Mouse (Mus musculus) heart, adult 2 months (tissue): ENCODE data around the gene Tcea2. TPM values are rescaled to one million over a fixed set of nuclear protein-coding genes. Genes with fewer than 3 reads are reported as not detected.
A peak's percentile ranks its signal among the peaks of the same experiment; 100 is the strongest.

Source experiments
- DNase-seq, 2 experiments: peaks; one replicate each; pipeline ENCODE4 v3.0.0; 2021
- H3K27ac ChIP-seq: fragments of 200-600 bp; 2 replicates; pipeline ENCODE4 v1.8.1; 2022
- H3K27me3 ChIP-seq: fragments of 200-500 bp; 2 replicates; pipeline ENCODE4 v1.6.1; 2012; ENCODE audit warnings: mild to moderate bottlenecking, low read length, inconsistent platforms, mixed read lengths; ENCODE audit not compliant: control insufficient read depth, insufficient read depth
- H3K36me3 ChIP-seq: fragments of 200-500 bp; 2 replicates; pipeline ENCODE4 v1.6.1; 2012; ENCODE audit warnings: low read length, inconsistent platforms; ENCODE audit not compliant: control insufficient read depth, insufficient read depth
- H3K4me1 ChIP-seq: fragments of 200-500 bp; 2 replicates; pipeline ENCODE4 v1.6.1; 2011; ENCODE audit warnings: low read length; ENCODE audit not compliant: control insufficient read depth, insufficient read depth
- H3K4me3 ChIP-seq: fragments of 200-600 bp; 2 replicates; pipeline ENCODE4 v1.8.1; 2022
- H3K79me2 ChIP-seq: fragments of 200-500 bp; replicated peaks from 2 replicates; pipeline ENCODE4 v1.6.1; 2012; ENCODE audit warnings: mild to moderate bottlenecking, inconsistent platforms, low read length, moderate library complexity, mixed read lengths; ENCODE audit not compliant: control insufficient read depth, insufficient read depth
- H3K9ac ChIP-seq: fragments of 200-500 bp; 2 replicates; pipeline ENCODE4 v1.6.1; 2012; ENCODE audit warnings: low read depth, mild to moderate bottlenecking, control low read depth, inconsistent platforms, low read length, mixed read lengths
- CTCF ChIP-seq: fragments of 200-600 bp; IDR thresholded peaks from 2 replicates; pipeline ENCODE4 v1.8.1; 2022; ENCODE audit warnings: antibody characterized with exemption, mild to moderate bottlenecking, moderate library complexity
- EP300 ChIP-seq: fragments of 200-500 bp; IDR thresholded peaks from 2 replicates; pipeline ENCODE4 v1.6.1; 2011; ENCODE audit warnings: low read depth, low read length, control low read depth; ENCODE audit not compliant: insufficient read depth
- POLR2A ChIP-seq: fragments of 200-500 bp; IDR thresholded peaks from 2 replicates; pipeline ENCODE4 v1.6.1; 2011; ENCODE audit warnings: mild to moderate bottlenecking, low read depth, low read length, control low read depth; ENCODE audit not compliant: insufficient read depth
- WGBS: fragments of 180-500 bp; shearing (Covaris S2); methylation state at CpG from one replicate; pipeline ENCODE4 v1.1.7; 2018; 5-methylcytosine and 5-hydroxymethylcytosine counted together
- intact Hi-C: fragments of 180-260 bp; cut with DNase I; formaldehyde crosslinking; loops from one replicate; pipeline ENCODE4 v1.15.1; 2025
- polyA plus RNA-seq: library from polyadenylated mRNA; depleted of rRNA; stranded (reverse); fragments of >200 nt; gene quantifications from 2 replicates; pipeline ENCODE4 v1.2.3, GENCODE M21; 2012
- total RNA-seq, 2 experiments: library from RNA; stranded (reverse); gene quantifications; 2 replicates each; pipeline ENCODE4 v1.2.3; 2021

Tcea2 gene
- total and polyA plus RNA-seq, 3 experiments = 4.3 to 10.4 (median 6.0) TPM

DNA sequence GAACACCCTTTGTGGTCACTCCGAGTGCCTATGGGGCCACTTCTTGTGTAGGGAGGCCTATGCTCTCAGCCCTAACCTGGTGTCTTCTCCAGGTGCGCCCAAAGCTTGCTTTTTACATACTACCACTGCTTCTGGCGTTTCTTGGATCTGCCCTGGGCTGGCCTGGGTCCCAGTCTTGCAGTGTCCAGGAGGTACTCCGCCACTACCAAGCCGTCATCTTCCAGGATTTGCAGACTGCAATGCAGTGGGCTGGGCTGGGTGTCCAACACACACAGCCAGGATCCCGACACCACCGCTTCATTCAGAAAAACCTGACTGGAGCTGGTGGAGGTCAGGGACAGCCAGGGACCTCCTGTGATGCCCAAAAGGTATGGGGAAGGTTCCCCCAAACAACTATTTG is 21.6 kb upstream of the Tcea2 start:
- DNase-seq = no peak
- WGBS = 74% methylated on average over 7 of the region's 7 CpGs
- Histone ChIP-seq H3K4me1 (peaks cover 15% of the 10 kb centered on the region), H3K4me3 (no peak overlapping the region), H3K9ac (no peak overlapping the region), H3K27ac (peak overlapping the region; percentile 77), H3K36me3 (peaks cover 7% of the 10 kb centered on the region), H3K79me2 (no peaks in the 10 kb centered on the region), H3K27me3 (no peaks in the 10 kb centered on the region)
- intact Hi-C loops = loop anchor here (2.0 to 5.0 kb wide), 2 partner anchors 36 to 48 kb away; no protein-coding TSS in a partner anchor
- TF ChIP-seq EP300 = no peak
- TF ChIP-seq POLR2A = no peak
- no peak for TF ChIP-seq CTCF

DNA sequence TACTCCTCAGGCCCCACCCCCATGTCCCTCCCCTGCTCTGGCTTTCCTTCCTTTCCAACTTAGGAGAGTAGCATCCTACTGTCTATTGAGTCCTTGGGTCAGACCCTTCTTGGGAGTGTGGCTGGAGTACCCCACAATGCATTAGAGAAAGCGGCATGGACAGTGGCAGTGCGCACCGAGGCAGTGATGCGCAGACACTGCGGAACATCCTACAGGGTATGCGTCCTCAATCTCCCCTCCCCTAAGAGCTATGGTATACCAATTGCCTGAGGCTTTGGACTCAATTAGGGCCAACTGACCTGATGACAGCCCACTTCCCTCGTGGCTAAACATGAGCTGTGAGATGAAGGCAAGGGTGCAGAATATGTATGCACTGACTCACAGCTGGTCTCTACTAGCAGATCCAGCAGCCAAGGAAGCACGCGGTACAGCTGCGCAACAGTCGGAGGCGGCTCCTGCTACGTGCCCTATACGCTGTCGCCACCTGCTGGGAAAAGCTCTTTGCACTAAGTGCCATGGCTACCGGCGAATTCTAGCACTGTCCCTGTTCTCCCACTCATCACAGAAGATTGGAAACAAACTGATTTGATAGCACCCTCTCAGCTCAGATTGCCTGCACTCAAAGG is 21.1 kb upstream of the Tcea2 start:
- TF ChIP-seq CTCF (no peak), POLR2A (no peak), EP300 (no peak)
- WGBS = 36% methylated on average over 17 of the region's 17 CpGs
- H3K27me3 ChIP-seq = no peaks in the 10 kb centered on the region
- peaks cover 7% of the 10 kb centered on the region for H3K36me3 ChIP-seq
- H3K27ac ChIP-seq = peak overlapping the region; percentile 77
- no peaks in the 10 kb centered on the region for H3K79me2 ChIP-seq
- H3K4me3 ChIP-seq = no peak overlapping the region
- peak overlapping the region; percentile 7; the same call in 1 of the 2 replicates for H3K9ac ChIP-seq
- intact Hi-C loops = loop anchor here (1.0 to 5.0 kb wide), 3 partner anchors 19 to 48 kb away; no protein-coding TSS in a partner anchor
- DNase-seq = peak; percentile 76 to 77
- peaks cover 18% of the 10 kb centered on the region for H3K4me1 ChIP-seq

DNA sequence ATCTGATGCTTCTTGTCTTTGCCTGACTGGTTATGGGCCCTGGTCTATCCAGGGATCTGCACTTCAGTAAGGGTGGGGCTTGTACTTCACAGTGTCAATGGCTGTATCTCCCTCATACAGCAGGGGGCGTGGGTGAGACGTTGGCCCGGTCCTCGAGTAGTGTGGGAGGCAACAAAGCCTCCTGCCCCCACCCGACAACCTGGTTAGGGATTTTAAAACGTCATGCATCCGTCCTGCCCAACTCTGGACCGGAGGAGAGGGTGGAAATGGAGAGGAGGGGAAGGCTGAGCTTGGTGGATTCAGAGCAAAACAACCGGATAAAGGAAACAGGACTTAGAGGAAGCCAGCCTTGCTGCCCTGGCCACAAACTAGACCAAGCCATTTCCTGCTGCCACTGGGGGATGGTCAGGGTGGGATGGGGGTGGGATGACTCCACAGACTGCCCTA is 20.5 kb upstream of the Tcea2 start:
- no peak overlapping the region; the same call in 1 of the 2 replicates for H3K9ac ChIP-seq
- peak; percentile 88 to 90 for DNase-seq
- intact Hi-C loops = loop anchor here (1.0 to 5.0 kb wide), 3 partner anchors 19 to 47 kb away; no protein-coding TSS in a partner anchor
- no peaks in the 10 kb centered on the region for H3K27me3 ChIP-seq
- H3K4me1 ChIP-seq = peaks cover 18% of the 10 kb centered on the region
- WGBS = 5% methylated on average over 9 of the region's 9 CpGs
- H3K79me2 ChIP-seq = no peaks in the 10 kb centered on the region
- H3K27ac ChIP-seq = peak overlapping the region; percentile 91
- H3K36me3 ChIP-seq = peaks cover 7% of the 10 kb centered on the region
- TF ChIP-seq EP300 (peak; percentile 99), POLR2A (no peak; the same call in none of the 2 replicates), CTCF (peak; percentile 86)
- H3K4me3 ChIP-seq = no peak overlapping the region

DNA sequence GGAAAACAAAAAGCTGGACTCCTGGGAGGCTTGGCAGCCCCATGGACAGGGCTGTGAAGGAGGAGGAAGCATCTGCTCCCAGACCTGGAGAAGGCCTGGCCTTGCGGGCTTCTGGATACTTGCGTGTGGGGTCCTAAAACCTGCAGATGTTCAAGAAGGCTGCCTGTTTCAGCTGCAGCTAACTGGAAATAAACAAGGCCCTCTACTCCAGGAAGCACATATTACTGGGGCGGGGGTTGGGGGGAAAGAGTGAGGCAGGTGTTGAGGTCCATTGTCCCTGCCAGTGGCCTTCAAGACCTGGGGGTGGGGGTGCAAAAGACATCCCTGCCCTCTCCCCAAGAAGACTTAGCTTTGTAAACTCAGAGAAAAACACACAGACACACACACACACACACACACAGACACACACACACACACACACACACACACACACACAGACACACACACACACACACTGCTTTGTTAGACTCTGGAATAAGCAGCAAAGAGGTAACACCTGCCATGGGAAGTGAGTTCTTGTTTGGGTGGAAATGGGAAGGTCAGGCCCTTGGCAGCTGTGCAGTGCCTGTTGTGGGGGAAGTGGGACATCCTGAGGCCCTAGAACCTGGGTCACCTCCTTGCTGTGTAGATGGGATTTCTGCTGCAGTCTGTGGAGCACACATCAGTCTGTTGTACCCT is 17.4 kb upstream of the Tcea2 start:
- DNase-seq = peak in 1 of 2 experiments; percentile 34
- peak overlapping the region; percentile 91 for H3K27ac ChIP-seq
- peaks cover 6% of the 10 kb centered on the region; the same call in 1 of the 2 replicates for H3K36me3 ChIP-seq
- H3K9ac ChIP-seq = no peak overlapping the region
- no peaks in the 10 kb centered on the region for H3K79me2 ChIP-seq
- intact Hi-C loops = loop anchor here (1.0 kb wide), 1 partner anchor 13 kb away; no protein-coding TSS in a partner anchor
- WGBS = 53% methylated on average over 3 of the region's 3 CpGs
- no peaks in the 10 kb centered on the region for H3K27me3 ChIP-seq
- H3K4me1 ChIP-seq = peaks cover 18% of the 10 kb centered on the region
- TF ChIP-seq EP300 = peak; percentile 65; the same call in 1 of the 2 replicates
- TF ChIP-seq CTCF = no peak
- 0 out of 2 replicates have a peak, but pooled peaks have one; percentile 33 for TF ChIP-seq POLR2A
- no peak overlapping the region for H3K4me3 ChIP-seq

DNA sequence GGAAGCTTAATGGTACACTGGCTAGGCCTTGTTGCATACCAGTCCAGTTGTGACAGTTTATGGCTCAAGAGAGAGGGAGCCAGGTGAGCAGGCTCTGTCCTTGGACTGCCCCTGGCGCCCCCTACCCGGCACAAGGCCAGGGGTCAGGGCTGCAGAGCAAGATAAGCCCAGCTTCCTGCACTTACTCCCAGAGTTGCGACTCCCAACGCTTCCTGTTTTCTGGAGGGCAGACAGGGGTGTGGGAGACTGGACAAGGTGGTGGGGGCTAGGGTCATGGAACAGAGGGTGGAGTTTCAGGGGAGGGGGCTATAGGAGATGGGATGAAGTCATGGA is 16.8 kb upstream of the Tcea2 start:
- TF ChIP-seq EP300 = peak; percentile 56; the same call in 1 of the 2 replicates
- TF ChIP-seq CTCF = no peak
- 0 out of 2 replicates have a peak, but pooled peaks have one; percentile 8 for TF ChIP-seq POLR2A
- peaks cover 6% of the 10 kb centered on the region; the same call in 1 of the 2 replicates for H3K36me3 ChIP-seq
- peak overlapping the region; percentile 84 for H3K27ac ChIP-seq
- intact Hi-C loops = loop anchor here (1.0 kb wide), 1 partner anchor 12 kb away; no protein-coding TSS in a partner anchor
- H3K79me2 ChIP-seq = no peaks in the 10 kb centered on the region
- H3K9ac ChIP-seq = no peak overlapping the region
- H3K27me3 ChIP-seq = no peaks in the 10 kb centered on the region
- DNase-seq = peak; percentile 87
- H3K4me1 ChIP-seq = peaks cover 18% of the 10 kb centered on the region
- no peak overlapping the region for H3K4me3 ChIP-seq
- 25% methylated on average over 4 of the region's 4 CpGs for WGBS
